Comparison of ENCODE assay signal across 25 mouse cellular contexts in genomic region chr2:157028261-157028660, GRCm38 (mm10). TPM values are rescaled to one million over a fixed set of nuclear protein-coding genes. Genes with fewer than 3 reads are reported as not detected.
A peak's percentile ranks its signal among the peaks of the same experiment; 100 is the strongest.
DNase-seq lines count a peak whose midpoint lies in the region; ATAC-seq and TF ChIP-seq lines count a peak whose summit lies in the region.
"Had no signal": no experiment of that assay in that cellular context is flagged by ENCODE, and none has a peak within 500 bp of the region (broad histone marks: within the 10 kb centered on the region; RNA-seq: fewer than 3 reads in every experiment).

No protein-coding gene starts in this region.

- no peak for ATAC-seq in erythroblast, adult 5-6 weeks (replicated peaks; ENCODE audit: low FRiP score, poor library complexity, severe bottlenecking)
- ATAC-seq in heart, embryonic 13.5 days (ENCODE audit: extremely low read depth, insufficient number of reproducible peaks, low FRiP score, low TSS enrichment): no peak
- no peak for ATAC-seq in G1E (ENCODE audit: extremely low read depth, insufficient number of reproducible peaks, low FRiP score, poor library complexity, severe bottlenecking)
- no peak for ATAC-seq in liver, embryonic 12.5 days
- ATAC-seq: hindbrain, embryonic 16.5 days had no signal

- peaks cover 55% of the 10 kb centered on the region for H3K4me1 ChIP-seq in erythroblast, embryonic 14.5 days (ENCODE audit: control insufficient read depth)
- peaks cover 20% of the 10 kb centered on the region for H3K4me1 ChIP-seq in heart, embryonic 13.5 days
- H3K4me1 ChIP-seq in G1E (ENCODE audit: insufficient read depth, low read depth, low read length): peaks cover 82% of the 10 kb centered on the region
- peaks cover 57% of the 10 kb centered on the region for H3K4me1 ChIP-seq in liver, embryonic 12.5 days
- H3K4me1 ChIP-seq: forebrain, embryonic 12.5 days; limb, embryonic 12.5 days; lung, embryonic 15.5 days; neural tube, embryonic 15.5 days had no signal

- TF ChIP-seq CTCF in G1E (IDR thresholded peaks at IDR 0.05; ENCODE audit: low read depth, low read length): no peak

- peaks cover 10% of the 10 kb centered on the region for H3K9me3 ChIP-seq in erythroblast, embryonic 14.5 days (ENCODE audit: control insufficient read depth, low read length)
- peaks cover 9% of the 10 kb centered on the region; the same call in 1 of the 2 replicates for H3K9me3 ChIP-seq in heart, embryonic 13.5 days
- H3K9me3 ChIP-seq in G1E (replicated peaks): peaks cover 9% of the 10 kb centered on the region
- peaks cover 9% of the 10 kb centered on the region for H3K9me3 ChIP-seq in liver, embryonic 12.5 days (replicated peaks)
- H3K9me3 ChIP-seq: lung, embryonic 15.5 days; neural tube, embryonic 15.5 days had no signal

- no peaks in the 10 kb centered on the region for H3K27me3 ChIP-seq in erythroblast, embryonic 14.5 days (ENCODE audit: control insufficient read depth)
- no peaks in the 10 kb centered on the region for H3K27me3 ChIP-seq in heart, embryonic 13.5 days (replicated peaks)
- H3K27me3 ChIP-seq in G1E (ENCODE audit: insufficient read depth, low read length): 0 out of 2 replicates have a peak, but pooled peaks cover 2% of the 10 kb centered on the region
- no peaks in the 10 kb centered on the region for H3K27me3 ChIP-seq in liver, embryonic 12.5 days (replicated peaks)
- H3K27me3 ChIP-seq: forebrain, embryonic 12.5 days; limb, embryonic 12.5 days; lung, embryonic 15.5 days; neural tube, embryonic 15.5 days had no signal

- no peak for DNase-seq in heart, adult 9 months (ENCODE audit: low spot score in 2 of 2)
- peak; percentile 20 for DNase-seq in G1E (ENCODE audit: low spot score)
- no peak for DNase-seq in ovary, postnatal 36 days (ENCODE audit: low spot score)
- no peak for DNase-seq in left cerebral cortex, postnatal 10 days (ENCODE audit: extremely low spot score in 1 of 2, low spot score in 2 of 2)
- DNase-seq: adrenal gland, postnatal 36 days; kidney, adult 18-20 months; kidney, postnatal 10 days; midbrain, embryonic 14.5 days; thymus, postnatal 14 days had no signal

- intact Hi-C loops in left cerebral cortex, postnatal 10 days (cut with DNase I): no loop called here

- H3K36me3 ChIP-seq in erythroblast, embryonic 14.5 days (ENCODE audit: control insufficient read depth): peaks cover 53% of the 10 kb centered on the region
- H3K36me3 ChIP-seq in heart, embryonic 13.5 days: peaks cover 96% of the 10 kb centered on the region
- H3K36me3 ChIP-seq in G1E (replicated peaks): peaks cover 40% of the 10 kb centered on the region
- peaks cover 84% of the 10 kb centered on the region for H3K36me3 ChIP-seq in liver, embryonic 12.5 days

- peak overlapping the region; percentile 42; the same call in 1 of the 2 replicates for H3K4me2 ChIP-seq in heart, embryonic 13.5 days
- peak overlapping the region; percentile 87 for H3K4me2 ChIP-seq in liver, embryonic 12.5 days
- H3K4me2 ChIP-seq: forebrain, embryonic 12.5 days; limb, embryonic 12.5 days; lung, embryonic 15.5 days; neural tube, embryonic 15.5 days had no signal

- peak overlapping the region; percentile 70 for H3K27ac ChIP-seq in heart, embryonic 13.5 days (replicated peaks)
- peak overlapping the region; percentile 94 for H3K27ac ChIP-seq in liver, embryonic 12.5 days
- H3K27ac ChIP-seq: forebrain, embryonic 12.5 days; left cerebral cortex, adult 2 months; limb, embryonic 12.5 days; lung, embryonic 15.5 days; macrophage; neural tube, embryonic 15.5 days had no signal

- peak overlapping the region; percentile 66 for H3K4me3 ChIP-seq in erythroblast, embryonic 14.5 days (replicated peaks)
- no peak overlapping the region for H3K4me3 ChIP-seq in heart, embryonic 13.5 days
- H3K4me3 ChIP-seq in G1E (ENCODE audit: low read depth, low read length): peak overlapping the region; percentile 69; the same call in 1 of the 2 replicates
- peak overlapping the region; percentile 62 for H3K4me3 ChIP-seq in liver, embryonic 12.5 days
- H3K4me3 ChIP-seq: forebrain, embryonic 12.5 days; left cerebral cortex, adult 2 months; limb, embryonic 12.5 days; lung, embryonic 15.5 days; myocyte; neural tube, embryonic 15.5 days had no signal

- WGBS in heart, embryonic 13.5 days: 83% methylated on average over 4 of the region's 4 CpGs
- WGBS in liver, embryonic 12.5 days (ENCODE audit: insufficient replicate concordance): 70% methylated on average over 4 of the region's 4 CpGs

- 0 out of 2 replicates have a peak overlapping the region, but pooled peaks have one; percentile 40 for H3K9ac ChIP-seq in heart, embryonic 13.5 days
- H3K9ac ChIP-seq in liver, embryonic 12.5 days: peak overlapping the region; percentile 75
- H3K9ac ChIP-seq: forebrain, embryonic 12.5 days; limb, embryonic 12.5 days; lung, embryonic 15.5 days; neural tube, embryonic 15.5 days had no signal

RNA-seq across cellular contexts. Expression of gene Dsn1, which starts 21.3 kb away (rescaled TPM):
- polyA plus RNA-seq in erythroblast, embryonic 14.5 days (2012): 0.74 and 0.79 TPM in 2 replicates
- total RNA-seq in erythroblast, adult 5-6 weeks (2015; ENCODE audit: low replicate concordance): 12.3 and 14.8 TPM in 2 replicates
- 21.2 TPM in 2 replicates for total RNA-seq in erythroblast, adult 5-6 weeks (2017; ENCODE audit: low replicate concordance)
- 30.2 and 33.6 TPM in 2 replicates for polyA plus RNA-seq in heart, embryonic 13.5 days (2015; fragmentation: Nextera tagmentation; extraction: Ambion mirVana)
- total RNA-seq in G1E (2014; fragmentation: Nextera tagmentation) (39.7 and 48.3 TPM in 2 replicates), G1E (2017) (106 and 123 TPM in 2 replicates)
- polyA plus RNA-seq in G1E (2012): 4.7 and 5.3 TPM in 2 replicates
- 38.7 TPM in 2 replicates for polyA plus RNA-seq in liver, embryonic 12.5 days (2016; fragmentation: Nextera tagmentation; extraction: Ambion mirVana)
- total RNA-seq in left cerebral cortex, postnatal 10 days (2021): 1 to 10 TPM; 5.9 to 7.1 TPM

RNA-seq across cellular contexts. Expression of gene Ndrg3, which starts 36.4 kb away (rescaled TPM):
- 1.6 and 2.0 TPM in 2 replicates for polyA plus RNA-seq in erythroblast, embryonic 14.5 days (2012)
- total RNA-seq in erythroblast, adult 5-6 weeks (2015; ENCODE audit: low replicate concordance): 15.3 and 15.6 TPM in 2 replicates
- total RNA-seq in erythroblast, adult 5-6 weeks (2017; ENCODE audit: low replicate concordance): 9.2 and 10.3 TPM in 2 replicates
- polyA plus RNA-seq in heart, embryonic 13.5 days (2015; fragmentation: Nextera tagmentation; extraction: Ambion mirVana): 28.6 and 30.4 TPM in 2 replicates
- total RNA-seq in G1E (2014; fragmentation: Nextera tagmentation) (139 and 157 TPM in 2 replicates), G1E (2017) (113 and 121 TPM in 2 replicates)
- polyA plus RNA-seq in G1E (2012): 13.5 and 14.3 TPM in 2 replicates
- 55.4 and 56.4 TPM in 2 replicates for polyA plus RNA-seq in liver, embryonic 12.5 days (2016; fragmentation: Nextera tagmentation; extraction: Ambion mirVana)
- total RNA-seq in left cerebral cortex, postnatal 10 days (2021): 100 to 1,000 TPM; 581 to 586 TPM

RNA-seq across cellular contexts. Expression of gene Soga1, which starts 50.8 kb away (rescaled TPM):
- polyA plus RNA-seq in erythroblast, embryonic 14.5 days (2012): 0.08 and 0.14 TPM in 2 replicates
- 0.21 and 1.3 TPM in 2 replicates for total RNA-seq in erythroblast, adult 5-6 weeks (2015; ENCODE audit: low replicate concordance)
- 0.56 and 1.1 TPM in 2 replicates for total RNA-seq in erythroblast, adult 5-6 weeks (2017; ENCODE audit: low replicate concordance)
- polyA plus RNA-seq in heart, embryonic 13.5 days (2015; fragmentation: Nextera tagmentation; extraction: Ambion mirVana): 2.6 TPM in 2 replicates
- total RNA-seq in G1E (2014; fragmentation: Nextera tagmentation) (2.1 and 2.6 TPM in 2 replicates), G1E (2017) (6.0 TPM in 2 replicates)
- 15.9 and 16.4 TPM in 2 replicates for polyA plus RNA-seq in G1E (2012)
- 3.4 TPM in 2 replicates for polyA plus RNA-seq in liver, embryonic 12.5 days (2016; fragmentation: Nextera tagmentation; extraction: Ambion mirVana)
- total RNA-seq in left cerebral cortex, postnatal 10 days (2021): 10 to 100 TPM; 61.2 to 61.4 TPM

RNA-seq across cellular contexts. Expression of gene Tldc2, which starts 58.6 kb away (rescaled TPM):
- polyA plus RNA-seq in erythroblast, embryonic 14.5 days (2012): not detected in 2 replicates
- not detected in 2 replicates for total RNA-seq in erythroblast, adult 5-6 weeks (2015; ENCODE audit: low replicate concordance)
- total RNA-seq in erythroblast, adult 5-6 weeks (2017; ENCODE audit: low replicate concordance): not detected in 2 replicates
- polyA plus RNA-seq in heart, embryonic 13.5 days (2015; fragmentation: Nextera tagmentation; extraction: Ambion mirVana): not detected in 2 replicates
- total RNA-seq in G1E (2014; fragmentation: Nextera tagmentation) (not detected in 2 replicates), G1E (2017) (not detected in 2 replicates)
- polyA plus RNA-seq in G1E (2012): not detected in 2 replicates
- polyA plus RNA-seq in liver, embryonic 12.5 days (2016; fragmentation: Nextera tagmentation; extraction: Ambion mirVana): 0.29 TPM in 1 of 2 replicates, not detected in the other
- not detected for total RNA-seq in left cerebral cortex, postnatal 10 days (2021)
- total RNA-seq: adrenal gland, postnatal 36 days; layer of hippocampus, adult 8-10 months; left cerebral cortex, adult 2 months had no signal
- polyA plus RNA-seq: C2C12; embryonic facial prominence, embryonic 14.5 days; forebrain, embryonic 12.5 days; heart, postnatal 0 days; hindbrain, embryonic 16.5 days; limb, embryonic 12.5 days; lung, embryonic 15.5 days; macrophage; midbrain, embryonic 14.5 days; myocyte; neural tube, embryonic 15.5 days had no signal
